Mouse (Mus musculus) regulatory T cell (primary cell): ENCODE results near the gene Pigx.

Experiments used
- in situ Hi-C: fragments of 300-600 bp; cut with MboI, MseI; formaldehyde crosslinking; loops from one replicate; pipeline ENCODE4 v1.15.1; 2025; ENCODE audit warnings: high pct_unique_total_duplicates

Pigx gene

DNA sequence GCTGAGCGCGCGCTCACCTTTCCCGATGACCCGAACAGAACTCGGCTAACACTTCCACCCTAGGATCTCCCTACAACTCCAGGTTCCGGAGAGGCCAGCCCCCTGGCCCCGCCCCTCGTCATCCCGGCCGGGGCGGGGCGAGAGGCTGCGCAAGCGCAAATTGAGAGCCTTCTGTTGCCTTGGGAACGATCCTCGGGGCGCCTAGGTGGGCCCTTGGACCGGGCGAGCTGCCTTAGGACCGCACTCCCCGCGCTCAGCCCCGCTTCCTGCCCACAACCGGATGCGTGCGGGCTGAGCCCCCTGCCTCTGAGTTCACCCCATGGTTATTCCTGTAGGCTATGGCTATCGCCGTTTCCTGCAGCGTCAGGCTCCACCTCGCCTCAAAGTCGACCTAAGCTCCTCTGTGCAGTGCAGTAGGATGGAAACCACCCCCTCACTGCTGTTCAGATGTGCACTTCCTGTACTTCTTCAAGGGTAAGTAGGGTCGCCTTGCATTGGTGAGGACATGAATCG, at the start of gene Pigx, which contains the start of gene Cep19:
Gene Pigx, minus strand, starts transcription at position 103 of the 513 bp plus-strand sequence.
Gene Cep19, plus strand, starts transcription at position 163 of the 513 bp plus-strand sequence.
- in situ Hi-C loops, result no loop called here

DNA sequence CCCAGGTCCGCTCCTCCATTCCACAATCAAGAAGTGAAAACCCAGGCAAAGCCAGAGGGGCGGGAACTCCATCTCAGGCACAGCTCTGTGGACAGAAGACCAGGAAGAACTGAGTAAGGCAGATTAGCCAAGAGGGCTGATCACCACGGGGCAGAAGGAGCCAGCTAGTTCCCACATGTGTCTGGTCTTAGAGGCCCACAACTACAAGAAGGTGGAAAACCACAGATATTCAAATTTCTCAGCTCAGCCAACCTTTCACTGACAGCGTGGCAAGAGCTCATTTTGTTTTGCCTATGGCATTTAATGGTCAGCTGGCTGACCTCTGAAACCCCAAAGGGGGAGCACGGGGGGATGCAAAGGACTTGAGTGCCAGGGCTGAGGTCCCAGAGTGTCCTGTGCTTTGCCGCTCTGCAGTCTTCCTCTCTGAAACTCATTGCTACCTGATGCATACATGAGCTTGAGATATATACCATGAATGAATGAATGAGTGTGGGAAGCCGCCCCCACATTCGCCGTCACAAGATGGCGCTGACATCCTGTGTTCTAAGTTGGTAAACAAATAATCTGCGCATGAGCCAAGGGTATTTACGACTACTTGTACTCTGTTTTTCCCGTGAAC, 48.2 kb upstream of the Pigx start:
- in situ Hi-C loops, result no loop called here

DNA sequence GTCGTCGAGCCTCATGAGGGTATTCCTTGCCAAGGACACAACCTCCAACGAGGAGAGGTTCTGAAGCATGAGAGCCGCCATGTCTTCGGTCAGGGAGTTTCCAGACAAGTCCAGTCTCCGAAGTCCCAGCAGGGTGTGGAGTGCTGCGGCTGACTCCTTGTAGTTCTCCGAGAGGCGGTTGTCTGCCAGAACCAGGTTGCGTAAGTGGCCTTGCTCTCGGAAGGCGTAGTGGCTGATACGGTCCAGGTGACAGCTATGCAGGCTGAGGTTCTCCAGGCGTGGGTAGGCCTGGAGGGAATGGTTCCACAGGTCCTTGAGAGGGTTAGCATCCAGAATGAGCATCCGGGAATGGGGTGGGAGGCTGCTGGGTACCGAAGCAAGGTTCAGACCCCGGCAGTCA, 45.1 kb upstream of the Pigx start:
- in situ Hi-C loops, result no loop called here

- in situ Hi-C loops, result no loop called here
Observed at GRCm38 (mm10) chr16:32143766-32144165, 44.2 kb upstream of the Pigx start.

DNA sequence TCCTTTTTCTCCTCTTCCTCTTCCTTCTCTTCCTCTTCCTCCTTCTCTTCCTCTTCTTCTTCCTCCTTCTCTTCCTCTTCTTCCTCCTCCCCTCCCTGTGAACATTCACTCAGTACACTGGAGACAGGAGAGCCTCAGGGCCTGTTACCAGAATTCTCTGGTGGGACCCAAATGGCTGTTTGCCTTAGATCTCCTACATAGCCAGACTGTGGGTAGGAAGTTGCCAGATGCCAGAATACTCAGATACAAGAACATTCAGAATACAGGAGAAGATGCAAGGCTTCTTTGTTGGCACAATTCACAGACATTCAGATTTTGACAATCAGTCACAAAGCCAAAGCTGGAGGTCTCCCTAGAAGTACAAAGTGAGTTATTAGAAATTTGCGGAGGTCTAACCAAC, 39.4 kb upstream of the Pigx start:
- in situ Hi-C loops, result no loop called here

GRCm38 (mm10) chr16:32135842-32136357, 36.4 kb upstream of the Pigx start:
- in situ Hi-C loops, result no loop called here

GRCm38 (mm10) chr16:32133148-32133547, 33.6 kb upstream of the Pigx start:
- in situ Hi-C loops, result no loop called here

DNA sequence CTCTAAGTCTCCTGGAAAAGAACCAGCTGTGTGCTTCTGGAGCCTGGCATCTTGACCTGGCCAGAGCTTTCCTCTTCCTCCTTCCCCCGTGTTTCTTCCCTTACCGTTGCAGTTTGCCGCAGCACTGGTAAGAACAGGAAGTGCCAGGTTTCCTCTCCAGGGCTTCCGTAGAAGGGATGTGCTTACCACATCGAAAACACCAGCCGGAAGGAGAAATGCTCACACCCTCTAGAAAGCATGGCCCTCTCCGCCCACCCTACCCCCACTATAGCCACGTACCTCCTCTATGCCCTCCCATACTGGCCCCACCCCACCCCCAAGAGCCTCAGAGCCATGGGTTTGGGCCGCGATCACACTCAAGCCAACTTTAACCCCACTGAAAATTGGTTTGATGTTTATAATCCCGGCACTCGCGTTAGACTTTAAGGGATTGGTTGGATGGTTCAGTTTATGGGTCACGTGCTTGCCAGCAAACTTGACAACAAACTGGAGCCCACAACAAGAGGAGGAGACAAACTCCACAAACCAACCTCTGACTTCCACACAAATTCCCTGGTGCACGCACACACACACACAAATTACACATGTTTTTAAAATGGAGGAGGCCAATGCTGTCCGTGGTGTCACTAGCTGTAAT, 30.8 kb upstream of the Pigx start:
- in situ Hi-C loops, result no loop called here

GRCm38 (mm10) chr16:32129449-32130189, 30.1 kb upstream of the Pigx start:
- in situ Hi-C loops, result loop anchor here (5.0 kb wide), 1 partner anchor 73 kb away; no protein-coding TSS in a partner anchor

DNA sequence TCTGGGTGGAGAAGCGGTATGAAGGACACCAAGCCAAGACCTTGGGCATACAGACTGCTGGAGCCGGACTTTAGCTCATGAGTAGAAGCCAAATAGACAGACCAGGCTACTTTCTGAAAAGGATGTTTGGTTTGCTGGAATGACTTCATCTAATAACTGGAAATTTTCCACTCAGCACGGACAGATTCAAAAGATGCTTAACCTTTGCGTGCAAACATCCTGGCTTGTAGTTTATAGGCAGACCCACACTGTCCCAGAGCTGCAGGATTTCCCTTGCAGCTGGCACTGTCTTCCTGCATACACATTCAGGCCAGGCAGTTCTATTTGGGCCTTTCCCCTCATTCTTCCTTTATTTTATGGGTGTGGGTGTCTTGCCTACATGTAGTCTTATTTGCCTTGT, 27.5 kb upstream of the Pigx start:
- in situ Hi-C loops, result loop anchor here (5.0 kb wide), 1 partner anchor 75 kb away; no protein-coding TSS in a partner anchor

DNA sequence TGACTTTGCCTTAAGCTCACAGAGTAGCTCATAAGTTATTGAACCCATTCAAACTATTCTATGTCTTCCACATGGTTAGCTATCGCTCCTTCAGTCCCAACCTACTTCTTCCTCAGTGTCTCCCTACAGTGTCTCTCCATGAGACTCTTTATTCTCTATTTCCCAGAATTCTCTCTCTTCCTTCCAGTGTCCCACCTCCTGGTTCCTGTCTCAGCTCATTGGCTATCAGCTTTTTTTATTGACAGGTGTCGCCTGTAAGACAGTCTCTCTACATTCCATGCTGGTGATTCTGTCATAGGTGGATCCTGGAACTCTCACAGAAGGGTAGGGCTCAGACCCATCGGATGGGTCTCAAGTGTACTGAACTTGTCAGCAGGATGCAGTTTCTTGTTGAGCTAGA, 25.8 kb upstream of the Pigx start:
- in situ Hi-C loops, result loop anchor here (5.0 kb wide), 1 partner anchor 77 kb away; no protein-coding TSS in a partner anchor

DNA sequence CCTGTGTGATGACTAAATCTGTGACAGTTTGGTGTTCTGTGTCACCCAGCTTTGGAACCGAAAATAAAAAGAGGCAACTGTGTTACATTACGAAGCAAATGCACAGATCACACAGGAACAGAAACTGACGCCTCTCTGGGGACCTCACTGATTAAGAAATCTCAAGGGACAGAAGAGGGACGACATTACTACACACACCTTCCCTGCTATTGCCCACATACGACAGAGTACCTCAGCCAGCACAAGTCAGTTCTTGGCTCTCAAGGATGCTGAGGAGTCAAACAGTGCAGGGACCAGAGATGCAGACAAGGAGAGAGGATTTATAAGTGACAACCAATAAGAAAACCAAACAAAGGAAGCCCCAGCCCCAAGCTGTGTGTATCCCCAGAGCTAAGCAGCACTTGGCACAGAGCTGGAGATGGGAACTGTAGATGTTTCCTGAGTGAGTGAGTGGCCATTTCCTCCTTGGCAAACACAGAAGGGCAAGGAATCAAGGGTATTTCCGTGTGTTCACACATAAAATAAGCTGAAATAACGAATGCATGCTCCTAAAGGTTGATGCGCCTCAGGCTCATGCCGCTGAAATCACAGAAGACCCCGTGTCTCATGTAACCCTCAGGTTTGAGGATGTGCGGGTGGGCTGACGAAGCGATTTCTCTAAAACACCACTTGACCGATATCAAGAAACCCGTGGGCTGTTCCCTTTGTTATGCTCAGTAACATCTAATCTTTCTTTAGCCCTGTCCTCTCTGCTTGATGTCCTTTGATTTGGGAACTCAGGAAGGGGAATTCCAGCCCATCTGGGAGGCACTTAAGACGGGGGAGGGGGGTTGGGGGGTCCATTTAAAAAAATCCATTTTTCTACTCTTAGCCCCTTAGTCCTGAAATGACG, 25.1 kb upstream of the Pigx start:
- in situ Hi-C loops, result loop anchor here (5.0 kb wide), 1 partner anchor 78 kb away; no protein-coding TSS in a partner anchor

DNA sequence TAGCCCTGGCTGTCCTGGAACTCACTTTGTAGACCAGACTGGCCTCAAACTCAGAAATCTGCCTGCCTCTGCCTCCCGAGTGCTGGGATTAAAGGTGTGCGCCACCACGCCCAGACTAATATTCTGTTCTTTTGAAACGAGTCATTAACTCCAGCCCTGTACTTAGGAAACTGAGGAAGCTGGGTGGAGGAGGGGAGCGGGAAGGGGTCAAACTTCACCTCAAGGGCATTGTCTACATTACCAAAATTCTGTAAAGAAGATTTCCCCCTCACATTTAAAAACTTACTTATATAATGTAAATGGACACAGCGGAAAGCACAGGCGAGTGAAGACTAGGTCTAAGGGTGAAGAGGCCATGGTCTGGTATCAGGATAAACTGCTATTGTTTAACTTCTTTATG, 24.5 kb upstream of the Pigx start:
- in situ Hi-C loops, result no loop called here

DNA sequence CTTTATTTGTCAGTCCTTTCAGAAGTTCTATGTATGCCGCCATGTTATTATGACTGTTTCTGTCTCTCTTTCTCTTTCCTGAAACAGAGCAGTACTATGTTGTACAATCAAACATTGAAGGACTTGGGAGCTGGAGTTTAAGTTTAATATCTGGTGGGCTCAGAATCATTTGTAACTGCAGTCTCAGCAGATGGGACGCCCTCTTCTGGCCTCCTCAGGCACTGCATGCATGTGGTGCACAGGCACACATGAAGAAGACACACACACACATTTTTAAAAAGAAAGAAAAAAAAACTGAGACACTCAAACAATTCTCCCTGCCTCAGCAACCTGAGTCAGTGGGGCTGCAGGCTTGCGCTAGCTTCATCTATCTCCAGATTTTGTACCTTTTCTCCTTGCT, 20.9 kb upstream of the Pigx start:
- in situ Hi-C loops, result no loop called here

GRCm38 (mm10) chr16:32116186-32116585, 16.6 kb upstream of the Pigx start:
- in situ Hi-C loops, result loop anchor here (10.0 kb wide), 1 partner anchor 129 kb away; the partner anchor contains the start of genes Fbxo45 and Wdr53

DNA sequence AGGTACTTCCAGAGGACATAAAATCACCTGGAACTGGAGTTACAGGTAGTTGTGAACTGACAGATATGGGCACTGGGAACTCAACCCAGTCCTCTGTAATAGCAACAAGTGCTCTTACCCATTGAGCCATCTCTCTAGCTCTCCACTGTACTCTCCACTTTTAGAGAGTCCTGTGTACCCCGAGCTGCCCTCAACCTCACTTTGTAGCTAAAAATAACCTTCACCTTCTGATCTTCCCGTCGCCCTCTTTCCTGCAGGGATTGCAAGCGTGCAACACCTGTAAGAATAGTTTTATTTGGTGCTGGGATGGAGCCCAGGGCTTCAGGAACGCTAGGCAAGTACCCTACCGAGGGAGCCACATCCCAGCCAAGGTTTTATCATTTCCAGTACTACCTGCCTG, 16.2 kb upstream of the Pigx start:
- in situ Hi-C loops, result loop anchor here (10.0 kb wide), 1 partner anchor 129 kb away; the partner anchor contains the start of genes Fbxo45 and Wdr53

- in situ Hi-C loops, result loop anchor here (5.0 to 10.0 kb wide), 2 partner anchors 47 to 130 kb away; partner anchors contain the start of genes Fbxo45 and Wdr53
Observed at GRCm38 (mm10) chr16:32114968-32115695, 15.6 kb upstream of the Pigx start.

DNA sequence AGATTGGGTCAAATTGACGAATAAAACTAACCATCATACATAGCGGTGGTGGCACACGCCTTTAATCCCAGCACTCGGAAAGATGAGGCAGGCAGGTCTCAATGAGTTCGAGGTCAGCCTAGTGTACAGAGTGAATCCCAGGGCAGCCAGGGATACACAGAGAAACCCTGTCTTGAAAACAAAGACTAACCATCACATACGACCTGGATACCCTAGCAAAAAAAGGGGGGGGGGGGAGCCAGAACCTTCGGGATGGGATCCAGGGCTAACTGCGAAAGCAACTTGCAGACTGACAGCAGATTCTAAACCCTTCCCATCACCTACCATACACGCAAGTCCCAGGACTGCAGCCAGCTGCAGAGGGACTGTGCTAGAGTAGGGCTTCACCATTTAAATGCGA, 14.9 kb upstream of the Pigx start:
- in situ Hi-C loops, result loop anchor here (5.0 to 10.0 kb wide), 2 partner anchors 48 to 130 kb away; partner anchors contain the start of genes Fbxo45 and Wdr53

DNA sequence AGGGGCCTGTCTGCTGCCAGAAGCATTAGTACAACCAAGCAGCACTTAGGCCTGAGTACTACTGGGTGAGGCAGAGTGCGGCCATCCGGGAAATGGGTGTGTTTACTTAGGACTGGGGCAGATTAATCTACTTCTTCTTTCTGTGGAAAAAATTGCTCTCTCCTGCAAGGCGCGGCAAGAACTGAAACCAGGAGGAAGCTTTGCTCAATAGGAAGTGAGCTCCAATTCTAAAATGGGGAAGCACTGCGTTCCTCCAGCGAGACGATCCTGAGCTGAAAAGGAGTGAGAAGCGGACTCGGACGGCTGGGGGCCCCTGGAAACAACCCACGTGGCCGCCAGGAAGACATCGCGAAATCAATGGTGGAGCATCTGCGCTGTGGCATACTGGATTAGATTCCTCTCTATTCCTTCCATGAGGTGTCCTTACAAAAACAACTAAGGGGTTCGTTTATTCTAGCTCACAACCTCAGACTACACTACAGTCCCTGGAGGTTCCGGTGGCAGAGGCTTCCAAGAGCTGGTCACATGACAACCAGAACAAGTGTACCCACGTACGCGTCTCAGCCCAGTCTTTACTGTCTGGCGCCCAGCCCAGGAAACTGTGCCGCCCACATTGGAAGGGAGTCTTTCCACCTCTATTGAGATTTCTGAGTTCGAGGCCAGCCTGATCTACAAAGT, 14.1 kb upstream of the Pigx start:
- in situ Hi-C loops, result loop anchor here (5.0 to 10.0 kb wide), 2 partner anchors 49 to 131 kb away; partner anchors contain the start of genes Fbxo45 and Wdr53
